Mouse (Mus musculus): ENCODE measurements around the gene Afdn.
"Not testable (repeated sequence)": the region's sequence is repeated elsewhere in the genome, so short reads cannot be mapped to it uniquely, and the experiment has no call there.

The Afdn gene

DNA sequence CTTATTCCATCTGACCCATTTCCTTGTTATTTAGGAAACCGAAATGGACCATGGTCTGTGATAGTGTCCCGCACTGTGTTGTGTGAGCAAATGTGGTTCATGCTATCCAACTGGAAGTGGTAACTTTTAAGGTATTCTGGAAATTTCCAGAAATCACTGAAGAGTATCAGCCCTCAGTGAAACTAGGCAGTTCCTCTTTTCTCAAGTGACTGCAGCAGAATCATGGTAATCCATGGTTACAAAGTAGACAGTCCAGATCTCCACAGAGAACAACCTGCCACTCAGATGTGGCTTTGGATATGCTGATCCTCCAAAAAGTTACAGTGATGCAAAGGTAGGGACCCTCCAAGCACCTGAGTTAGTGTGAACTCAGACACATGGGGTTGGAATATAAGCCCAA, 21.4 kb upstream of the Afdn start:
- no peak for DNase-seq (ENCODE audit: low read depth)

DNA sequence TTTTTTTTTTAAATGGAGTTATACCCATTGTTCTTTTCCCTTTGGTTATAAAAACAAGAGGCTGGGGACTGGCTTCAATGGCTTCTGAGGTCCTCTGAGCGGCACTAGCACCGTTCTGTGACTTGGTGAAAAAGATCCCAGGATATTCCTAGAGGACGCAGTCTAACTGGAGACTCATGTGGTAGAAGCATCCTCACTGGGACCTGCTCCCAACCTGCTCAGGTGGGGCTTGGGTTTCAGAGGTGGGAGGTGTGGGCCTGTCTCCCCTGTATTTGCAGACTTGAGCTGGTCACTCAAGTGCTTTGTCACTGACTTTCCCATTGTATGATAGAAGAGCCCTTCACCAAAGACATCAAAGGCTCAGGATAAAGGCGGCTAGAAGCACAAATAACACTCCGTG, 20.4 kb upstream of the Afdn start:
- no peak for DNase-seq (ENCODE audit: low read depth)

GRCm38 (mm10) chr17:13740796-13741195, 19.5 kb upstream of the Afdn start:
- no peak for DNase-seq (ENCODE audit: low read depth)

DNA sequence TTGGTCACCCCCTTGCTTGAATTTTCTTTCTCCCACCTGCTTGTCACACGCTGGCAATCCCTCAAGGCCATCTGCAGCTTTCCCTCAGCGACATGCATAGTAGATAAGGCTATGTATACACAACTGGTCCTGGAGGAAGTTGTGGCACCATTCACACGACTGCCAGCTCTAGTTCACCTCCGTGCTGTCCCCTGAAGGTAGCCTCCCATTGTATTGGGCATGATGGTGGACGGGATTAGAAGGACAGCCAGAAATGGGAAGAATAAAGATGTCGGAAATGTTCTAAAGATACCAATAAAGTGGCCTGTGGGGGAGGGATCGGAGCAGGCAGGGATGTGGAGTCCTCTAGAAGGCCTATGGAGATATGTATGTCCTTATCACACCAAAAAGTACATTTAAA, 18.7 kb upstream of the Afdn start:
- no peak for DNase-seq (ENCODE audit: low read depth)

DNA sequence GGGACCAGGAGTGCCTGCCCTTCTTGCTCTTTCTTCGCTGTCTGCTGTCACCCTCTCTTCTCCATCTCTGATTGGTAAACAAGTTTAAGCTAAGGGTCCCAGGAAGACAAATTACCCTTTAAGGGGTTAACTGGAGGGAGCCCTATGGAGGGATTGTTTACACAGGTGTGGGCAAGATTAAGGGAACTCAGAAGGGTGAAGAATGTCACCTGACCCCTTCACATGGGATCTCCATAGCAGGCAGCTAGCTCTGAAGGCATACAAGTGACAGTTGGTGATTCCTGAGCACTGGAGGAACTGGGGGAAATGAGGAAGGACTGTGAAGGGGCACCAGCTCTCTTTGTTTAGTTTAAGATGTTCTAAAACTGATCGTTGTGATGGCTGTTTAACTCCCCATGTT, 18.0 kb upstream of the Afdn start:
- DNase-seq (ENCODE audit: low read depth) = no peak

DNA sequence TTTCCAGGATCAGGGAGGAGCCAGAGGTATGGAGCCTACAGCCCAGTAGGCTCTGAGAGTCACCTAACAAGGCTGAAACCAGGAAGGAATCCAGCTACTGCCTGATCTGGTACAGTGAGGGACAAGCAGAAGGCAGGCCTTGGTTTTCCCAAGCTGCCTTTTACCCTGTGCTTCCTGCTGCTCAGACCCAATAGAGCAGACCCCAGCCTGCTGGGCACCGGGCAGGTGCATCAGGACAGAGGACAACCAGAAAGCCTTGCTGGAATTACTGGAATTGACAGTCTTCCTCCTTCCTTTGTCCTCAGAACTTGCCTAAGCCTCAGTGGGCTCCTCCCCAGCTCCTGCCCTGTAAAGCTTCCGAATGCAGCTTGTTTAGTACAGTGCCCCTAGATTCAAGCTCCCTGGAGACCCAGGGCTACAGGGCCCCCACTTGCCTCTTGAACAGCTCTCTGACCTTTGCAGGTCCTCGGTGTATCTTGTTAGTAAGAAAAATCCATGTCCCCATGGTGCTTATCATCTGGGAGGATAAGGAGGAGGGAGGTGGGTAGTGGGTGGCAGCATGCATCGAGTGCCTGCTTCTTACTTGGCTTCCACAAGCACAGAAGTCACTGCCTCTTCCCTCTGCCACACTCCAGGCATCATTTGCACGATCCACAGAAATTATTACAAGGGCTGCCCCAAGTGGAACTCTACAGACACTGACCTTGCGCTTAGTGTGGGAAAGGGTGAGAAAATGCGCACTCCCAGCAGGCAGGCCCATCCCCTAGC, 17.2 kb upstream of the Afdn start:
- no peak for DNase-seq (ENCODE audit: low read depth)

DNA sequence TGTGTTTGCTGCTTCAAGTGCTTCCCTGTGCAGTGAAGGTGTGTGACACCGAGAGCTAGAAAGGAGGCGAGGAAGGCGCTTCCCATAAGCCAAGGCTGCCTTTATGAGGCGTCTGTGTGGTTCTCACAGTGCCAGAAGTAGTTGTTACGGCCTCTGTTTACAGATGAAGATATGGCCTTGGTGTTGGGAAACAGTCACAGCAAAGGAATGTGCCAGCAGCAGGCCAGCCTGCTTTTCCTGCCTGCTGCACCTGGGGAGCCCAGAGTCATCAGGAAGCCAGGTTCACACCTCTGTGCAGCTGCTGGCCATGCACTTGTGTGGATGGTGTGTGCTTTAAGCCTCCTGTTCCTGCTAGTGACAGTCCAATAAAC, 16.6 kb upstream of the Afdn start:
- no peak for DNase-seq (ENCODE audit: low read depth)

DNA sequence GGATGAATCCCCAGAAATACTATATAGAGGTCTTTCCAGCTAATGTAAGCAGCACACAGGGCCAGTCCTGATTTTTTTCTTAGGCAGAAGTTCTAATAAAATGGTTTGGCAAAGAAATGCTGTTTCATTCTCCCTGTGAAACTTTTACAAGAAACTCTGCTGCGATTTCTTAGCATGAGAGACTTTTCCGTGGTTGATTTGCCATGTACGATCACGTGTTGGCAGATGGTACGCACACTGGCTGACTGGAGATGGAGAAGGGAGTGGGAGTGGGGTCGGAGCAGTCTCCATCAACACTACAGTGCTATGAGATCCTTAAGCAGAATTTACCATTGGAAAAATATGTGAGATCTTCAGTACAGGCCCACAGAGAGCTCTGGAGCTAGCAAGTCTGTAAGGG, 16.1 kb upstream of the Afdn start:
- no peak for DNase-seq (ENCODE audit: low read depth)

- DNase-seq (ENCODE audit: low read depth) = no peak
Measured at GRCm38 (mm10) chr17:13744824-13745223, 15.5 kb upstream of the Afdn start.

DNA sequence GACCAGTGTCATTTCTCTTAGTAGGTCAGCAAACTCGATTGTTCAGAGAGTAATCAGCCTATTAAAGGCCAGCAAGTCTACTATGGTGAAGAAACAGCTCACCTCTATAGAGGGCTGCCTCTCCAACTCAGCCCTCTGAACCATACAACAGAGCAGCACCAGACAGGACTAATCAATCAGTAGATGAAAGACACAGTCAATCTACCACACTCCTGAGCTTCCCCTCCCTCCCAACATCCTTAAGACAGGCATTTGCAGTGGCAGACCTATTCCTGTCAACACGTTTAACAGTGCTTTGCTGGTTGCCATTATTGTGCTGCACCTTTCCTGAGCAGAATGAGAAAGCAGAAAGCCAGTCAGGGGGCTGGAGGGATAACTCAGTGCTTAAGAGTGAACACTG, 15.0 kb upstream of the Afdn start:
- DNase-seq (ENCODE audit: low read depth) = no peak

DNA sequence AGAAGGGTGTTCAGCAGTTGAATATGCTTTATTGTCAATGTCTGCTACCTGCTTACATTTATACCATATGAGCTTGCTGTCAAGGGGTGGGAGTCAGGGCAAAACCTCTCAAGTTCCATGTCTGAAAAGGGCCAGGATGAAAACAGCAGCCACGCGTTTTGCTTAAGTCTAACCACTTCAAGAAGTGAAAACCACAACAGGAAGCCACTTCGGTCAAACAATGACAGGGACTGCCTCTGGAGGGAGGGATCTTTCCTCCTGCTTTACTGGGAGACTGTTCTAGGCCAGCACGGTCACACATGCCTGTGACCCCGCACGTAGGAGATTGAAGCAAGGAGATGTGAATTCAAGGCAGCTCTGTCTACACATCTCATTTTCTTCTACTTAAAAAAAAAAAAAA, 14.0 kb upstream of the Afdn start:
- no peak for DNase-seq (ENCODE audit: low read depth)

GRCm38 (mm10) chr17:13747681-13748080, 12.7 kb upstream of the Afdn start:
- no peak for DNase-seq (ENCODE audit: low read depth)

GRCm38 (mm10) chr17:13749027-13749426, 11.3 kb upstream of the Afdn start:
- DNase-seq (ENCODE audit: low read depth) = no peak

- no peak for DNase-seq (ENCODE audit: low read depth)
Measured at GRCm38 (mm10) chr17:13753918-13754317, 6.4 kb upstream of the Afdn start.

DNA sequence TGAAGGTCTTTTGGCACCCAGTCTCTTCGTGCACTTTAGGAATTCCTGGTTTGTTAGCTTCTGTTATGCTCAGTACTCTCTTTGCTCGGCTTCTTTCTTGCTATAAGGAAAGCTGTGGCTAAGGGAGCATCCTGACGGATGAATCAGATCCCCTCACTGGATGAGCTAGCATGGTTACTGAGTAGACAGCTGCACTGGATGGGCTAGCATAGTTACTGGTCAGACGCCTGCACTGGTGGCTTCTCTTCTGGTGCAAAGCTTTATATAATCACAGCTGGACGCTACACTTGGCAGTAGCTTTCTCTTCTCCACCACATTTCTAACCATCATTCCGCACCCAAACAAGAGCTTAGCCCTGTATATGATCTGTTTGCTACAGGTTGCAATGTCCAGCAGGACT, 5.4 kb upstream of the Afdn start:
- DNase-seq (ENCODE audit: low read depth) = no peak

DNA sequence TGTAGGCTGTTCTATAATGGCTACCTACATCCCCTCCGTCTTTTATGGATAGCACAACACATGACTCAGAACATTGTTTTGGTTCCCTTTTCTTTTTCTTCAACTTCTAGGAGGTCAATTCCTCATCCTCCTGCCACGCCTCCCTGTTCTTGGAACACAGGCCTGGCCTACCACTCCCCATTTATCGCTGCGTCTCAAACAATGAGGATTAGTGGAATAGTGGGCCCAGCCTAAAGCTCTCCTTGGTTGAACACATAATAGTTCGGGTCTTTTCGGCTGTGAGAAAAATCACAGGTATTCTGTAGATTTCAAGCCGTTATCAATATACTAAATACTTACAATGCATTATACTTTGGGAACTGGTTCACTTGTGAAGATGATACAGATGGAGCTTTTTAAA, 1.8 kb upstream of the Afdn start:
- no peak for DNase-seq (ENCODE audit: low read depth)

DNA sequence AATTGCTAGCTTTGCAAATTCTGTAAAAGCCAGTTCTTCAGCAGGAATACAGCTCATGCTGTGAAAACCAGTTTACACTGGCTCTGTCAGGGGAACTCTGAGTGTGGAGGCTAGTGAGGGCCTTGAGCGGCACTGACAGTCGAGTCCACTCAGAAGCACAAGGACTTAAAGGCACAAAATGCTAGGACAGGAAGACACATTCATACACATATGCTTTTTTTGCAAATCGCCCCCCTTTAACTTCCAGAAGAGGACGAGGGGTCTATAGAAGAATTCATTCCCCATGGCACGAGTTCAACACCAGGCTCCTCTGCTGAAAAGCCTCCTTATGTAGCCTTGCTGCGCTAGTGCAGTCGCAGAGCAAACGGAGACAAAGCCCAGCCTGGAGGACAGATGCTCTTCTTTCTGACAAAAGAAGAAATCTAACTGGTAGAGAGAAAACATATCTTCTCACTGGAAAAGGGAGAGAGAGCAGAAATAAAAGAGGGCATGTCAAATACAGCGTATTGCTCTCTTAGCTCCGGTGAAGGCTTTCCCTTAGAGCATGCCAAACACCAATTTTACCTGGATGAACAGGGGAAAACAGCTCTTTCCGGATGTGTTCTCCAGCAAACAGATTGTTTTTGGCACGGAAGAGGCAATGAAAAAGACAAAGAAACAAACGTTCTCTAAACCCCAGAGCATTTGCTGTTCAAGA, 1.0 kb upstream of the Afdn start:
- no peak for DNase-seq (ENCODE audit: low read depth)

DNA sequence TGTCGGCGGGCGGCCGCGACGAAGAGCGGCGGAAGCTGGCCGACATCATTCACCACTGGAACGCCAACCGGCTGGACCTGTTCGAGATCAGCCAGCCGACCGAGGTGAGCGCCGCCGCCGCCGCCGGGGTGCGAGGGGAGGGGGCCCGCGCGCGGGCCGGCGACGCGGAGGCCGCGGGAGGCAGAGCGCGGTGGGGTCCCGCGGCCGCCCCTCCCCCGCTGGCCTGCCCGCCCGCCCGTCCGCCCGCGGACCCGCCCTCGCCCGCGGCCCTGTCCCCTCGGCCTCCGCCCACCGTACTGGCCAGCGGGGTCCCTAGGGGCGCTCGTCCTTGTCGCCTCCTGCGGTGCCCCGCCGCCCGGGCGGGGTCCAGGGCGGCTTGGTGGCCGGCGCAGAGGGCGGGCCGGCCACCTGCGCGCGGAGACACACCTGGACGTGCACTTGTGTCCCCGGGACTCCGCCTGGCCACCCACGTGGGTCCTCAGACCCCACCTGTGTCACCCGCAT, 388 bp downstream of the Afdn start:
- DNase-seq (ENCODE audit: low read depth) = no peak

- DNase-seq (ENCODE audit: low read depth) = no peak
Measured at GRCm38 (mm10) chr17:13761179-13761913, 1.0 kb downstream of the Afdn start, which contains the start of gene Tcte2. Gene Tcte2, minus strand, starts transcription at chr17:13761825.

DNA sequence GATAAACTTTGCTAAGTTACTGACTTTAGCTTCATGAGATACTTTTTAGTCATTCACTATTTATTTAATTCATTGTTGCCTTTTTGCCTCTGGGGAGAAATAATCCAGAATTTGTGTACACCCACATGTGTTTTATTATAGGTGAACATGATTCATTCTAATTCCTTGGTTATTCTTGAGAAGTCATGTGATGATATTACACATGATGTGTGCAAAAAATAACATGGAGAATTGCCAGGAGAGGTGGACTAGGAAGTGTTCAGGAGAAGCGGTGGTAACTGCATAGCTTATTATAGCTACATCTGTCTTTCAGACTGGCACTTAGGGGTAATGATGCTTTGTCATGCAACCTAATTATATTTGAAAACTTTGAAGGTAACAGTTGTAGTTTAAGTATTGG, 3.5 kb downstream of the Afdn start:
- no peak for DNase-seq (ENCODE audit: low read depth)

DNA sequence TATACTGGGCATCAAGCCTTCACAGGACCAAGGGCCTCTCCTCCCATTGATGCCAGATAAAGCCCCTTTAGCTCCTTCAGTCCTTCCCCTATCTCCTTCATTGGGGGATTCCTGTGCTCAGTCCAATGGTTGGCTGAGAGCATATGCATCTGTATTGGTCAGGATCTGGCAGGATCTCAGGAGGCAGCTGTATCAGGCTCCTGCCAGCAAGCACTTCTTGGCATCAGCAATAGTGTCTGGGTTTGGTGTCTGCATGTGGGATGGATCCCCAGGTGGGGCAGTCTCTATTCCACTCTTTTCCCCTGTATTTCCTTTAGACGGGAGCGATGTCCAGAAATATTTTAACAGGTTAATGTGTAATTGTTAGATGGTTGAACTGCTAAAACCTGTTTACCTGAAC, 4.6 kb downstream of the Afdn start:
- not testable (repeated sequence) for DNase-seq (ENCODE audit: low read depth)

- DNase-seq (ENCODE audit: low read depth) = no peak
Measured at GRCm38 (mm10) chr17:13768531-13768930, 8.2 kb downstream of the Afdn start.

- no peak for DNase-seq (ENCODE audit: low read depth)
Measured at GRCm38 (mm10) chr17:13769256-13769655, 8.9 kb downstream of the Afdn start.

Data from fibroblast of lung, adult 2 months (primary cell).